Mouse (Mus musculus): Measurements from ENCODE around the gene Gorasp1.

GRCm38 (mm10) chr9:119899446-119899845 lies 37.9 kb downstream of the Gorasp1 start:
- TF ChIP-seq CTCF (IDR thresholded peaks at IDR 0.05; ENCODE audit: low read depth, low read length) (no peak), POLR2A (IDR thresholded peaks at IDR 0.05; ENCODE audit: borderline replicate concordance, low read depth, low read length) (no peak)

Measured in bone marrow macrophage, adult 2 months (primary cell).